Mouse (Mus musculus): ENCODE data around the gene Cyp26b1. TPM values are rescaled to one million over a fixed set of nuclear protein-coding genes. Genes with fewer than 3 reads are reported as not detected.

Gene Cyp26b1
- total RNA-seq (2012; rRNA removed): not detected in 2 replicates
- not detected in 2 replicates for total RNA-seq (2014; rRNA removed)
- not detected in 2 replicates for polyA plus RNA-seq (2012; ENCODE audit: insufficient read length, low read depth)

DNA sequence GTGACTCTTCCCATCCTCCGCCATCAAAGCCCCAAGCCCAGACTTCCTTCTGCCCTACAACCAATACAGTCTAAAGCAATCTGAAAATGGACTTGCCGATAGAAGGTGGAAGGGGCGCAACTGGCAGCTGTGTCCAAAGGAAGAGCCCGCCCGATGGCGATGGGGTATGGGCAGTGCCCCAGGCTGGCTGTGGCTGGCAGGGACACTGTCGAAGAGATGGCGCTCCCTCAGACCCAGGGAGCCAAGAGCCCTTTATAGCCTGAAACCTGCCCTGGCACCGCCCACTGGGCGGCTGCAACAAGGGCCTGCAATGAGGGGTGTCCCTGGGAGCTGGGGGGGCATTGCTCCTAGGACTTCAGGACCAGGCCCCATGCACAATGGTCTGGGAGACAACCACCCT is at the start of gene Cyp26b1:
Gene Cyp26b1 (minus strand): TSS at position 216 of the 400 bp plus-strand sequence.
- Histone ChIP-seq H3K79me2 (replicated peaks; ENCODE audit: control insufficient read depth, extremely low read depth, insufficient read depth, poor library complexity, severe bottlenecking) (no peaks in the 10 kb centered on the region), H3K4me2 (ENCODE audit: insufficient read depth, low read depth, poor library complexity, severe bottlenecking) (no peak within 1 kb of the TSS), H3K4me1 (ENCODE audit: control insufficient read depth in 1 of 2, insufficient read depth in 2 of 2) (peaks cover 0 to 12% of the 10 kb centered on the region in 2 experiments; a peak in 3 of 4 replicates), H3K9ac (ENCODE audit: insufficient read depth, low read depth) (no peak within 1 kb of the TSS), H3K9me3 (replicated peaks; ENCODE audit: low read length) (peaks cover 2% of the 10 kb centered on the region), H3K4me3 (replicated peaks in 1 of 3; ENCODE audit: low read depth in 2 of 3, low read length in 2 of 3, poor library complexity in 1 of 3) (no peak within 1 kb of the TSS), H3K27me3 (replicated peaks) (peaks cover 88% of the 10 kb centered on the region), H3K27ac (ENCODE audit: insufficient read depth, low read depth) (no peak within 1 kb of the TSS), H3K36me3 (replicated peaks in 1 of 2; ENCODE audit: control insufficient read depth in 1 of 2, insufficient read depth in 1 of 2, low read length in 1 of 2) (no peaks in the 10 kb centered on the region)
- DNase-seq (ENCODE audit: extremely low read depth): no peak
- dilution Hi-C loops (cut with MboI; ENCODE audit: extremely low pct_ligation_motif_present, extremely low pct_unique_long_range_greater_than_20kb, low sequenced_read_pairs) (no loop called here), in situ Hi-C loops (cut with MboI; ENCODE audit: low pct_ligation_motif_present, low pct_unique_long_range_greater_than_20kb, low sequenced_read_pairs) (loop anchor here (25.0 kb wide), 2 partner anchors 181 to 319 kb away; no protein-coding TSS in a partner anchor)
- TF ChIP-seq POLR2AphosphoS2 (IDR thresholded peaks at IDR 0.05; ENCODE audit: low read depth, low read length): no peak
- no peak for TF ChIP-seq BHLHE40 (IDR thresholded peaks at IDR 0.05; ENCODE audit: low read depth, low read length)
- TF ChIP-seq ELF1 (IDR thresholded peaks at IDR 0.05; ENCODE audit: low read depth, low read length): no peak
- TF ChIP-seq POLR2A (IDR thresholded peaks at IDR 0.05; ENCODE audit: low read depth, low read length): no peak
- TF ChIP-seq CHD2 (IDR thresholded peaks at IDR 0.05; ENCODE audit: low read length): no peak
- no peak for TF ChIP-seq TBP (conservative IDR thresholded peaks at IDR 0.05; ENCODE audit: low read depth, low read length)
- no peak for TF ChIP-seq TCF12 (IDR thresholded peaks at IDR 0.05; ENCODE audit: low read depth, low read length)
- no peak for TF ChIP-seq MEF2A (IDR thresholded peaks at IDR 0.05; ENCODE audit: borderline replicate concordance, low read depth, low read length)
- no peak for TF ChIP-seq GABPA (IDR thresholded peaks at IDR 0.05; ENCODE audit: insufficient replicate concordance, low read depth, low read length)
- TF ChIP-seq USF2 (conservative IDR thresholded peaks at IDR 0.05; ENCODE audit: low read depth, low read length): no peak
- no peak for TF ChIP-seq SIN3A (IDR thresholded peaks at IDR 0.05; ENCODE audit: low read length)
- TF ChIP-seq RCOR1 (conservative IDR thresholded peaks at IDR 0.05; ENCODE audit: low read depth, low read length): no peak
- no peak for TF ChIP-seq CTCF (conservative IDR thresholded peaks at IDR 0.05 in 1 of 2, IDR thresholded peaks at IDR 0.05 in 1 of 2; ENCODE audit: low read depth in 2 of 2, low read length in 2 of 2)
- no peak for TF ChIP-seq MAZ (IDR thresholded peaks at IDR 0.05; ENCODE audit: low read depth, low read length)

DNA sequence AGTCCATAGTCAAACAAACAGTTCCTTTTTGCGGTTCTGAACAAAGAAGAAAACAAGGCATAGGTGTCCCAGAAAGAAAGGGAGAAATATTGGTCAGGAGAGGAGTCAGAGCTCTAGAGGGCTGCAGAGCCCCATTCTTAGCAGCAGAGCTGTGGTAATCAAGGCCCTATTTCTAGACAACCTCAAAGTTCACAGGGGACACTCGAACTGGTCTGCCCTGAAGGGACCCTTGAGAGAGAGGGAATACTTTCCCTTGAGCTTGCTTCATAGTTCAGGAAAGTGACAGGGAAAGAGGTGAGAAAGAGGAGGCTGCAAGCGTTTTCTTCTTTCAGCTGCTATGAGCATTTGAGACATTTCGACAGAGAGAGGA is 47.3 kb upstream of the Cyp26b1 start:
- Histone ChIP-seq H3K27ac (ENCODE audit: insufficient read depth, low read depth) (no peak overlapping the region), H3K9ac (ENCODE audit: insufficient read depth, low read depth) (no peak overlapping the region), H3K27me3 (replicated peaks) (no peaks in the 10 kb centered on the region), H3K79me2 (replicated peaks; ENCODE audit: control insufficient read depth, extremely low read depth, insufficient read depth, poor library complexity, severe bottlenecking) (no peaks in the 10 kb centered on the region), H3K4me2 (ENCODE audit: insufficient read depth, low read depth, poor library complexity, severe bottlenecking) (no peak overlapping the region), H3K4me1 (ENCODE audit: control insufficient read depth in 1 of 2, insufficient read depth in 2 of 2) (no peaks in the 10 kb centered on the region), H3K36me3 (replicated peaks in 1 of 2; ENCODE audit: control insufficient read depth in 1 of 2, insufficient read depth in 1 of 2, low read length in 1 of 2) (no peaks in the 10 kb centered on the region), H3K4me3 (replicated peaks in 1 of 3; ENCODE audit: low read depth in 2 of 3, low read length in 2 of 3, poor library complexity in 1 of 3) (no peak overlapping the region), H3K9me3 (replicated peaks; ENCODE audit: low read length) (no peaks in the 10 kb centered on the region)
- in situ Hi-C loops (cut with MboI; ENCODE audit: low pct_ligation_motif_present, low pct_unique_long_range_greater_than_20kb, low sequenced_read_pairs) (no loop called here), dilution Hi-C loops (cut with MboI; ENCODE audit: extremely low pct_ligation_motif_present, extremely low pct_unique_long_range_greater_than_20kb, low sequenced_read_pairs) (no loop called here)
- TF ChIP-seq SMC3 (IDR thresholded peaks at IDR 0.05; ENCODE audit: low read depth, low read length) (no peak), SIN3A (IDR thresholded peaks at IDR 0.05; ENCODE audit: low read length) (no peak), TBP (conservative IDR thresholded peaks at IDR 0.05; ENCODE audit: low read depth, low read length) (no peak), JUN (IDR thresholded peaks at IDR 0.05; ENCODE audit: insufficient read depth, low read depth, low read length) (no peak), E2F4 (IDR thresholded peaks at IDR 0.05; ENCODE audit: insufficient replicate concordance, low read depth, low read length) (no peak), ZKSCAN1 (IDR thresholded peaks at IDR 0.05; ENCODE audit: borderline replicate concordance, low read depth, low read length) (no peak), MAX (IDR thresholded peaks at IDR 0.05; ENCODE audit: low read length) (no peak), PAX5 (IDR thresholded peaks at IDR 0.05; ENCODE audit: low read length) (no peak), MYC (IDR thresholded peaks at IDR 0.05; ENCODE audit: low read depth, low read length) (no peak), GABPA (IDR thresholded peaks at IDR 0.05; ENCODE audit: insufficient replicate concordance, low read depth, low read length) (no peak), TCF12 (IDR thresholded peaks at IDR 0.05; ENCODE audit: low read depth, low read length) (no peak), KAT2A (IDR thresholded peaks at IDR 0.05; ENCODE audit: insufficient replicate concordance, low read length) (no peak), CHD2 (IDR thresholded peaks at IDR 0.05; ENCODE audit: low read length) (no peak), USF1 (IDR thresholded peaks at IDR 0.05; ENCODE audit: low read depth, low read length) (no peak), RCOR1 (conservative IDR thresholded peaks at IDR 0.05; ENCODE audit: low read depth, low read length) (no peak), CTCF (conservative IDR thresholded peaks at IDR 0.05 in 1 of 2, IDR thresholded peaks at IDR 0.05 in 1 of 2; ENCODE audit: low read depth in 2 of 2, low read length in 2 of 2) (no peak), USF2 (conservative IDR thresholded peaks at IDR 0.05; ENCODE audit: low read depth, low read length) (no peak)
- no peak for DNase-seq (ENCODE audit: extremely low read depth)
